Mouse (Mus musculus): Measurements from ENCODE around the gene Mapk7.

DNA sequence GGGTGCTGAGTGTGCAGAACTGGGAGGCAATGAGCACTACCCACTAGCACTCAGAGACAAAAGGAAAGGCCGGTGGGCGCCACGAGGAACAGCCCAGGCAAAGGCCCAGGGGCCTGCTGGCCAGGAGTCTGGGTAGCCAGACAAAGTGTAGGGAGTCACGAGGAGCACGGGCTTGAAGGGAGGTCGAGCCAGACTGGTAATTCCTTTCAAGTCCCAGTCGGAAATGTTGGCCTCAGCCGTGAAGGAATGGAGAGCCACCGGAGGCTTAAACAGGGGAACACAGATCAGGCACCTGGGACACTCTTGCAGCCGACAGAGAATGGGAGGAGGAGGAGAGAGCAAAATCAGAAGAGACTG lies 10.0 kb downstream of the Mapk7 start:
- TF ChIP-seq POLR2A (IDR thresholded peaks at IDR 0.05; ENCODE audit: borderline replicate concordance, control insufficient read depth, low read depth, low read length) (no peak), CTCF (IDR thresholded peaks at IDR 0.05; ENCODE audit: control insufficient read depth, insufficient read depth, low read length) (no peak)

Data from bone marrow, adult 2 months (tissue).